Mouse (Mus musculus) subcutaneous adipose tissue, adult 2 months (tissue): Measurements from ENCODE around the gene Nr4a2. TPM values are rescaled to one million over a fixed set of nuclear protein-coding genes. Genes with fewer than 3 reads are reported as not detected.

Source experiments
- polyA plus RNA-seq: library from polyadenylated mRNA; depleted of rRNA; stranded (reverse); fragments of >200 nt; gene quantifications from 2 replicates; pipeline ENCODE4 v1.2.3, GENCODE M21; 2012; ENCODE audit warnings: low replicate concordance; rRNA removed

The Nr4a2 gene
- 1.7 and 2.5 TPM in 2 replicates for polyA plus RNA-seq

GRCm38 (mm10) chr2:57123991-57124840 is at the start of gene Nr4a2:
TSS of gene Nr4a2 (minus strand) at chr2:57124003.

Other genes with a start within 250 kb of the Nr4a2 start
- gene Gpd2, start 113.6 kb upstream of the Nr4a2 start, polyA plus RNA-seq, result 22.4 and 38.4 TPM in 2 replicates